Mouse (Mus musculus) 3T3-L1 (cell line): ENCODE measurements around the gene Isca1.
"Not testable (repeated sequence)": the region's sequence is repeated elsewhere in the genome, so short reads cannot be mapped to it uniquely, and the experiment has no call there.

ENCODE experiments used
- DNase-seq: peaks from one replicate; pipeline ENCODE4 v3.0.0-alpha.2; 2015; ENCODE audit warnings: low read depth, low spot score

The Isca1 gene

GRCm38 (mm10) chr13:59746711-59747110 lies 22.9 kb downstream of the Isca1 start, which contains the start of gene 1700014D04Rik:
Gene 1700014D04Rik (minus strand): TSS chr13:59746752.
- DNase-seq, result no peak

GRCm38 (mm10) chr13:59746164-59746563 lies 23.4 kb downstream of the Isca1 start:
- peak; percentile 35 for DNase-seq

- peak; percentile 32 for DNase-seq
These were observed 24.1 kb downstream of the Isca1 start for GRCm38 (mm10) chr13:59745462-59745861.

- DNase-seq, result no peak
These were observed 27.9 kb downstream of the Isca1 start for GRCm38 (mm10) chr13:59741697-59742096.

- no peak for DNase-seq
These were observed 28.5 kb downstream of the Isca1 start for GRCm38 (mm10) chr13:59741096-59741495.

- no peak for DNase-seq
These were observed 30.2 kb downstream of the Isca1 start for GRCm38 (mm10) chr13:59739397-59739796.

- DNase-seq, result no peak
These were observed 31.2 kb downstream of the Isca1 start for GRCm38 (mm10) chr13:59738455-59738854.

GRCm38 (mm10) chr13:59735190-59735589 lies 34.4 kb downstream of the Isca1 start:
- DNase-seq, result peak; percentile 63

- DNase-seq, result not testable (repeated sequence)
These were observed 35.3 kb downstream of the Isca1 start for GRCm38 (mm10) chr13:59734347-59734746.

GRCm38 (mm10) chr13:59733936-59734335 lies 35.7 kb downstream of the Isca1 start:
- no peak for DNase-seq

- no peak for DNase-seq
These were observed 38.0 kb downstream of the Isca1 start, which contains the start of gene Spata31d1d for GRCm38 (mm10) chr13:59731652-59732051. Gene Spata31d1d (minus strand): TSS chr13:59731752.

GRCm38 (mm10) chr13:59728378-59729093 lies 41.1 kb downstream of the Isca1 start:
- DNase-seq, result peak; percentile 74

- DNase-seq, result no peak
These were observed 43.3 kb downstream of the Isca1 start for GRCm38 (mm10) chr13:59726139-59726867.

GRCm38 (mm10) chr13:59722089-59722488 lies 47.5 kb downstream of the Isca1 start:
- DNase-seq, result not testable (repeated sequence)

- no peak for DNase-seq
These were observed 50.1 kb downstream of the Isca1 start for GRCm38 (mm10) chr13:59719475-59719874.

- DNase-seq, result not testable (repeated sequence)
These were observed 50.7 kb downstream of the Isca1 start for GRCm38 (mm10) chr13:59718857-59719440.

- DNase-seq, result no peak
These were observed 55.9 kb downstream of the Isca1 start for GRCm38 (mm10) chr13:59713710-59714109.

- not testable (repeated sequence) for DNase-seq
These were observed 57.6 kb downstream of the Isca1 start, which contains the start of gene Spata31d1b for GRCm38 (mm10) chr13:59711984-59712383. Gene Spata31d1b (plus strand): TSS chr13:59712284.

- no peak for DNase-seq
These were observed 59.4 kb downstream of the Isca1 start, which contains the start of gene Spata31d1a for GRCm38 (mm10) chr13:59710230-59710629. Gene Spata31d1a (minus strand): TSS chr13:59710330.
